Mouse (Mus musculus): ENCODE results near the gene Slc9a4.

DNA sequence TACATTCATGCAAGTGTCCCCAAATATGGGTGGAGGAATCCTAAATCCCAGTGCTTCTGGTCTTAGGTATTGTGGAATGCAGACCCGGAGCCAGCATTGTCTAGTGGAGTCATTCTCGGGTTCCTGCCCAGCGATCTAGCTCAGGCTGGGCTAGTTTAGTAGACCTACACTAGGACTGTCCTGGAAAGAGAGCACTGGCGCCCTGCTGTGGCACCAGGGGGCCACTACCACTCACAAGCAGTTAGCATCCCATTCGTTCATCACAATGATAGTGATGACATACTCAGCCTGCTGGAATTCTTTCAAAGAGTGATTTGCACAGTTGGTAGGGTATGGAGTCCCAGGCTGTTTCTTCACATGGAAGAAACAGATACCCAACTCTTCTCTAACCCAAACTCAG, 97.4 kb downstream of the Slc9a4 start:
- TF ChIP-seq FLI1 (IDR thresholded peaks at IDR 0.05; ENCODE audit: low read length) (no peak), GATA1 (IDR thresholded peaks at IDR 0.05; ENCODE audit: borderline replicate concordance, low read length) (no peak)

Measured in megakaryocyte, embryonic 14.5 days (primary cell).